Mouse (Mus musculus) liver, embryonic 15.5 days (tissue): ENCODE results near the gene Srgn. TPM values are rescaled to one million over a fixed set of nuclear protein-coding genes. Genes with fewer than 3 reads are reported as not detected.
"Not testable (repeated sequence)": the region's sequence is repeated elsewhere in the genome, so short reads cannot be mapped to it uniquely, and the experiment has no call there.

Experiments
- ATAC-seq: fragments of 200-750 bp; cut with Nextera tagmentation; 2 replicates; pipeline ENCODE4 v1.8.0; 2017; ENCODE audit warnings: moderate number of reproducible peaks, mild to moderate bottlenecking, moderate library complexity; ENCODE audit not compliant: insufficient read depth
- H3K27ac ChIP-seq: fragments of 300-500 bp; sonication (generic); replicated peaks from 2 replicates; pipeline ENCODE4 v1.5.1; 2015; ENCODE audit warnings: mild to moderate bottlenecking, inconsistent platforms
- H3K27me3 ChIP-seq: fragments of 300-500 bp; sonication (generic); 2 replicates; pipeline ENCODE4 v1.6.1; 2015; ENCODE audit warnings: mild to moderate bottlenecking, inconsistent platforms
- H3K36me3 ChIP-seq: fragments of 300-500 bp; sonication (generic); replicated peaks from 2 replicates; pipeline ENCODE4 v1.6.1; 2015; ENCODE audit warnings: moderate library complexity, mild to moderate bottlenecking, inconsistent platforms
- H3K4me1 ChIP-seq: fragments of 300-500 bp; sonication (generic); replicated peaks from 2 replicates; pipeline ENCODE4 v1.6.1; 2015; ENCODE audit warnings: inconsistent platforms
- H3K4me2 ChIP-seq: fragments of 300-500 bp; sonication (generic); 2 replicates; pipeline ENCODE4 v1.6.1; 2015; ENCODE audit warnings: moderate library complexity, mild to moderate bottlenecking, inconsistent platforms
- H3K4me3 ChIP-seq: fragments of 300-500 bp; sonication (generic); replicated peaks from 2 replicates; pipeline ENCODE4 v1.5.1; 2015; ENCODE audit warnings: mild to moderate bottlenecking, inconsistent platforms
- H3K9ac ChIP-seq: fragments of 300-500 bp; sonication (generic); 2 replicates; pipeline ENCODE4 v1.6.1; 2015; ENCODE audit warnings: moderate library complexity, mild to moderate bottlenecking, inconsistent platforms
- H3K9me3 ChIP-seq: fragments of 300-500 bp; sonication (generic); replicated peaks from 2 replicates; pipeline ENCODE4 v1.6.1; 2016; ENCODE audit warnings: inconsistent platforms
- WGBS: fragments of 180-500 bp; shearing (Covaris S2); methylation state at CpG from one replicate; pipeline ENCODE4 v1.1.7; 2015; ENCODE audit warnings: mixed read lengths; ENCODE audit not compliant: insufficient replicate concordance; 5-methylcytosine and 5-hydroxymethylcytosine counted together
- polyA plus RNA-seq: library from polyadenylated mRNA; unstranded; fragments of >200 nt; fragmentation: Nextera tagmentation; extraction: Ambion mirVana; gene quantifications from 2 replicates; pipeline ENCODE4 v1.2.1, GENCODE M21; 2015

The Srgn gene
- polyA plus RNA-seq, 1 experiment from 2014 or later = 79.6 TPM

GRCm38 (mm10) chr10:62485878-62486582 lies 41.2 kb downstream of the Srgn start:
- peak overlapping the region; percentile 85 for H3K4me3 ChIP-seq
- H3K9me3 ChIP-seq = no peaks in the 10 kb centered on the region
- H3K36me3 ChIP-seq = no peaks in the 10 kb centered on the region
- peak; percentile 63 for ATAC-seq
- peak overlapping the region; percentile 94 for H3K9ac ChIP-seq
- no peaks in the 10 kb centered on the region for H3K27me3 ChIP-seq
- peaks cover 53% of the 10 kb centered on the region for H3K4me1 ChIP-seq
- peak overlapping the region; percentile 86 for H3K4me2 ChIP-seq
- H3K27ac ChIP-seq = peak overlapping the region; percentile 91
- under 1% methylated on average over 48 of the region's 48 CpGs for WGBS

- WGBS = 61% methylated on average over 7 of the region's 7 CpGs
- Histone ChIP-seq H3K9ac (no peak overlapping the region), H3K36me3 (peaks cover 13% of the 10 kb centered on the region; the same call in 1 of the 2 replicates), H3K4me1 (peaks cover 37% of the 10 kb centered on the region), H3K4me3 (no peak overlapping the region), H3K9me3 (no peaks in the 10 kb centered on the region), H3K4me2 (no peak overlapping the region), H3K27ac (no peak overlapping the region), H3K27me3 (no peaks in the 10 kb centered on the region)
- ATAC-seq = no peak
These were observed 46.0 kb downstream of the Srgn start for GRCm38 (mm10) chr10:62481108-62481852.

- Histone ChIP-seq H3K36me3 (peaks cover 22% of the 10 kb centered on the region), H3K4me2 (no peak overlapping the region), H3K27me3 (no peaks in the 10 kb centered on the region), H3K9me3 (no peaks in the 10 kb centered on the region), H3K9ac (no peak overlapping the region), H3K4me1 (0 out of 2 replicates have a peak, but pooled peaks cover 5% of the 10 kb centered on the region), H3K27ac (no peak overlapping the region), H3K4me3 (no peak overlapping the region)
- 66% methylated on average over 2 of the region's 2 CpGs for WGBS
- ATAC-seq = no peak
These were observed 50.3 kb downstream of the Srgn start for GRCm38 (mm10) chr10:62476980-62477379.

DNA sequence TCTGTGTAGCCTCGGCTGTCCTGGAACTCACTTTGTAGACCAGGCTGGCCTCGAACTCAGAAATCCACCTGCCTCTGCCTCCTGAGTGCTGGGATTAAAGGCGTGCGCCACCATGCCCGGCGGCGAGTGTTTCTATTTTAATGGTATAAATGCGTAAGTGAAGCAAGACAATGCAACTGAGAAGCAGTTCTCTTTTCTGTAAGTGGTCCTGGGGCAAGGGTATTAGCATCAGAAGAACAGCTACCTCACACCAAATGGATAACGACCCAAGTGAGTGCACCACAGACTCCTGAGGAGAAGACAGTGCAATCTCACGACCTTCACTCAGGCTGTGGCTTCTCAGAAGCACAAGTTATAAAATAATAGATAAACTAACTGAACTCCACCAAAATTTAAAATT lies 52.3 kb downstream of the Srgn start:
- no peak for ATAC-seq
- Histone ChIP-seq H3K36me3 (peaks cover 22% of the 10 kb centered on the region), H3K4me2 (no peak overlapping the region), H3K9me3 (no peaks in the 10 kb centered on the region), H3K27ac (no peak overlapping the region), H3K27me3 (no peaks in the 10 kb centered on the region), H3K4me1 (no peaks in the 10 kb centered on the region), H3K4me3 (no peak overlapping the region), H3K9ac (no peak overlapping the region)
- WGBS = 81% methylated on average over 10 of the region's 10 CpGs

GRCm38 (mm10) chr10:62471105-62471504 lies 56.1 kb downstream of the Srgn start:
- no peak overlapping the region for H3K9ac ChIP-seq
- peaks cover 37% of the 10 kb centered on the region for H3K36me3 ChIP-seq
- H3K27ac ChIP-seq = no peak overlapping the region
- no peak for ATAC-seq
- no peaks in the 10 kb centered on the region for H3K4me1 ChIP-seq
- WGBS = 59% methylated on average over 5 of the region's 5 CpGs
- no peaks in the 10 kb centered on the region for H3K27me3 ChIP-seq
- H3K4me3 ChIP-seq = no peak overlapping the region
- H3K4me2 ChIP-seq = no peak overlapping the region
- H3K9me3 ChIP-seq = no peaks in the 10 kb centered on the region

DNA sequence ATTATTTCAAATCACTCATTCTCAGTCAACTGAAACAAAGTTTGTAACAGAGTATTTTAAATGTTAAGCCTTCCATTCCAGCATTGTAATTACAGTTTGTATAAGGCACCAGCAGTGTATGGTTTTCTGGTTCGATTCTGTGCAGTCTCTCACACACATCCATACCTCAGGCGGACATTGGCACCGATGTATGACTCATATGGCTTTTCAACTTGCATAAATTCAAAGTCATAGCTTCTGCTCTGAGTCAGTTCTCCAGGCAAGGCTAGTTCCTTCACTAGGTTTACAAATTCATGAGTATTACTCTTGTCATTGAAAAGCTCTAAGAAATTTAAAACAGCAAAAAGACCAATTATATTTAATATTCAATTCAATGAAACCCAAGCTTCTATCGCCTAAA lies 57.5 kb downstream of the Srgn start:
- no peak for ATAC-seq
- WGBS = 82% methylated on average over 4 of the region's 4 CpGs
- Histone ChIP-seq H3K4me1 (no peaks in the 10 kb centered on the region), H3K27me3 (no peaks in the 10 kb centered on the region), H3K4me3 (no peak overlapping the region), H3K36me3 (peaks cover 37% of the 10 kb centered on the region), H3K9me3 (no peaks in the 10 kb centered on the region), H3K4me2 (no peak overlapping the region), H3K9ac (no peak overlapping the region), H3K27ac (no peak overlapping the region)

DNA sequence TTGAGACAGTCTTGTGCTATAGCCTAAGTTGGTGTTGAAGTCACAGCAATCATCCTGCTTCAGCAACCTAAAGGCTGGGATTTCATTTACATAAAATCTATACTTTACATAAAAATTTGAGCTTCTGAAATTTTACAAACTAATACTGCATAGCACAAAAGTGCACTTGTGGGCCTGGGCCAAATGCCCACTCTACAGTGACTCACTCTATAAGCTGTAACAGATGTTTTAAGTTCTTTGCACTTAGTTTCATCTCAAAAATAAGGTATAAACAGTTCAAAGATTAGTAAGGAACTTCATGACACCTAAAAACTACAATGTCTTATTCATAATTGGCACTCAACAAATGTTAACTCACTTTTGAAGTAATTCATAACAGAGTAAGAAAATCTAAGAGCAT lies 65.9 kb downstream of the Srgn start:
- Histone ChIP-seq H3K4me2 (no peak overlapping the region), H3K27ac (no peak overlapping the region), H3K9me3 (no peaks in the 10 kb centered on the region), H3K27me3 (no peaks in the 10 kb centered on the region), H3K4me3 (no peak overlapping the region), H3K4me1 (no peaks in the 10 kb centered on the region), H3K9ac (no peak overlapping the region), H3K36me3 (peaks cover 81% of the 10 kb centered on the region)
- ATAC-seq = no peak

DNA sequence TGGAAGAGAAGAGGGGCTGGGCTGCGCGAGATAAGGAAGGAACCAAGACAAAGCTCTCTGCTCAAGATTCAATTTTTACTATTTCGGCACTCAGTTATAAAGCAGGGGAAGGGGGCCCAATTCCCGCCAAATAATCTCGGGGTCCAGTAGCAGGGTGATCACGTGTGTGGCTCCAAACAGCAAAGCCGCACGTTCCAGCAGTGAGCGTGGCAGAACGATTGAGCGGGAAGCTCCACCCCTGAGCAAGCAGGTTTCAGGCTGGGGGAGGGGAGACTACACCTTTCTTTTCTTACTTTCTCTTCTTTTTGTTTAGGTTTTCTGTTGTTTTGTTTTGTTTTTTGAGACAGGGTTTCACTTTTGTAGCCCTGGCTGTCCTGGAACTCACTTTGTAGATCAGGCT lies 75.2 kb downstream of the Srgn start:
- not testable (repeated sequence) for H3K4me3 ChIP-seq, H3K4me2 ChIP-seq, H3K9me3 ChIP-seq, ATAC-seq, H3K9ac ChIP-seq, H3K27me3 ChIP-seq, H3K27ac ChIP-seq
- Histone ChIP-seq H3K4me1 (peaks cover 23% of the 10 kb centered on the region), H3K36me3 (peaks cover 29% of the 10 kb centered on the region)
- WGBS = 64% methylated on average over 11 of the region's 11 CpGs

GRCm38 (mm10) chr10:62450280-62450640 lies 77.0 kb downstream of the Srgn start:
- Histone ChIP-seq H3K9ac (peak overlapping the region; percentile 85), H3K4me1 (peaks cover 23% of the 10 kb centered on the region), H3K27me3 (no peaks in the 10 kb centered on the region), H3K4me2 (peak overlapping the region; percentile 87), H3K36me3 (peaks cover 31% of the 10 kb centered on the region), H3K9me3 (no peaks in the 10 kb centered on the region), H3K27ac (peak overlapping the region; percentile 80), H3K4me3 (peak overlapping the region; percentile 84)
- 30% methylated on average over 18 of the region's 18 CpGs for WGBS
- ATAC-seq = peak; percentile 29; the same call in 1 of the 2 replicates

DNA sequence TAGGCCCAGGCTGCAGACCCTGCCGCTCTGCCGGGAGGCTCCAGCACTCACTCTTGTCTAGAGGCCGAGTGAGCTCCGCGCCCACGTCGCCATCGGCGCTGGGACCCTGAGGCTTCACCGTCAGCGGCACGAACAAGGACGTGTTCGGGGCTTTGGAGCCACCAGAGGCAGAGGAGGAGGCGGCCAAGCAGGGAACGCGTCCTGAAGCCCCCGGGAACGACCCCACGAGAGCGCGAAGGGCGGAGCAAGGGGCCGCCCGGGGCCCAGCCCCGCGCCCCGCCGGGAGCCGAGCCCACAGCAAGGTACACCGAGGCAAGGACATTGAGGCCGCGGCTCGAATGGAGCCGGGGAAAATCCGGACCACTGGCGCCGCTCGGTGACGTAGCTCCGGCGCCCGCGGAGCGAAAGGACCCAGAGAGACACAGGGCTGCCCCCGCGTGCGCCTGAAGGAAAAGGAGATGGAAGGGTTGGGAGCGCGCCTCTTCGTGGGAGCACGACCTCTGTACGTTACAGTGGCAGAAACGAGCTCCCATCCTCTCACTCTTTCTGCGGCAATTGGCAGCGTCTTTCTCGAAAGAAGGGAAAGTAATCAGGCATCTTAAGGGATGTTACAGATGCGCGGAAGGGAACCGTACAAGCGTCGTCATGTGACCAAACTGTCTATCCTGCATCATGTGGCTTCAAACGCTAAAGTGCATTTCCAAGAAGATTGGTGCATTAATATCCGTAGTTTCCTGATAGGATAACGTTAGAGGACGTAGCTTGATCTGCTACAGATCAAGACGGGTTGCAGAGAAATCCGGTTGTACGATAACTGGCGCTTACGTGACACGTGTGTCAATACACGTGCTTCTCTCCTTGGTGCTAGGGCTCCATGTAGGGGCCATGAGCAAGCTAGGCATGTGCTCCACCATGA lies 77.6 kb downstream of the Srgn start, which contains the start of the genes 4930507D05Rik and Supv3l1:
Gene 4930507D05Rik (plus strand): TSS at position 126 of the 916 bp plus-strand sequence.
Gene Supv3l1 (minus strand): TSS at position 375 of the 916 bp plus-strand sequence.
- no peaks in the 10 kb centered on the region for H3K9me3 ChIP-seq
- no peaks in the 10 kb centered on the region for H3K27me3 ChIP-seq
- peak; percentile 85 for ATAC-seq
- H3K27ac ChIP-seq = peak within 1 kb of the TSS; percentile 80
- peak within 1 kb of the TSS; percentile 84 for H3K4me3 ChIP-seq
- WGBS = under 1% methylated on average over 73 of the region's 73 CpGs
- H3K4me2 ChIP-seq = peak within 1 kb of the TSS; percentile 87
- H3K4me1 ChIP-seq = peaks cover 23% of the 10 kb centered on the region
- H3K36me3 ChIP-seq = peaks cover 34% of the 10 kb centered on the region
- H3K9ac ChIP-seq = peak within 1 kb of the TSS; percentile 85
